Mouse (Mus musculus) cerebellum, adult 8-10 months (tissue): ENCODE measurements around the gene Mast3.
A peak's percentile ranks its signal among the peaks of the same experiment; 100 is the strongest.

Experiments used
- DNase-seq: peaks from one replicate; pipeline ENCODE4 v3.0.0; 2022

Gene Mast3

GRCm38 (mm10) chr8:70802786-70803510 lies 1.9 kb downstream of the Mast3 start:
- no peak for DNase-seq

- DNase-seq, result no peak
These were observed 3.0 kb downstream of the Mast3 start for GRCm38 (mm10) chr8:70801830-70802229.

- DNase-seq, result no peak
These were observed 3.7 kb downstream of the Mast3 start for GRCm38 (mm10) chr8:70801156-70801555.

- no peak for DNase-seq
These were observed 4.2 kb downstream of the Mast3 start for GRCm38 (mm10) chr8:70800648-70801047.

GRCm38 (mm10) chr8:70798281-70798680 lies 6.6 kb downstream of the Mast3 start:
- no peak for DNase-seq

- DNase-seq, result peak; percentile 78
These were observed 7.5 kb downstream of the Mast3 start for GRCm38 (mm10) chr8:70797081-70798070.

GRCm38 (mm10) chr8:70796403-70797080 lies 8.3 kb downstream of the Mast3 start:
- no peak for DNase-seq

GRCm38 (mm10) chr8:70795370-70795769 lies 9.5 kb downstream of the Mast3 start:
- DNase-seq, result no peak

- DNase-seq, result no peak
These were observed 10.6 kb downstream of the Mast3 start for GRCm38 (mm10) chr8:70794215-70794614.

- DNase-seq, result peak; percentile 70
These were observed 12.2 kb downstream of the Mast3 start for GRCm38 (mm10) chr8:70792700-70793099.

GRCm38 (mm10) chr8:70791975-70792691 lies 12.7 kb downstream of the Mast3 start:
- DNase-seq, result peak; percentile 89

GRCm38 (mm10) chr8:70791294-70791701 lies 13.6 kb downstream of the Mast3 start:
- no peak for DNase-seq

GRCm38 (mm10) chr8:70790846-70791245 lies 14.0 kb downstream of the Mast3 start:
- no peak for DNase-seq

GRCm38 (mm10) chr8:70789046-70789445 lies 15.8 kb downstream of the Mast3 start:
- DNase-seq, result no peak

GRCm38 (mm10) chr8:70787941-70788667 lies 16.8 kb downstream of the Mast3 start:
- peak; percentile 87 for DNase-seq

- DNase-seq, result no peak
These were observed 17.8 kb downstream of the Mast3 start for GRCm38 (mm10) chr8:70787051-70787445.

GRCm38 (mm10) chr8:70786291-70787050 lies 18.4 kb downstream of the Mast3 start:
- no peak for DNase-seq

GRCm38 (mm10) chr8:70780093-70780492 lies 24.8 kb downstream of the Mast3 start:
- no peak for DNase-seq

- peak; percentile 98 for DNase-seq
These were observed 28.1 kb downstream of the Mast3 start, which contains the start of gene Pik3r2 for GRCm38 (mm10) chr8:70776496-70777444. Gene Pik3r2 (minus strand): TSS chr8:70776713.
